Mouse (Mus musculus) heart, postnatal 0 days (tissue): Measurements from ENCODE around the gene Rgs12. TPM values are rescaled to one million over a fixed set of nuclear protein-coding genes. Genes with fewer than 3 reads are reported as not detected.

Experiments used
- ATAC-seq: fragments of 200-750 bp; cut with Nextera tagmentation; 2 replicates; pipeline ENCODE4 v1.8.0; 2017; ENCODE audit warnings: low read depth, moderate number of reproducible peaks, moderate library complexity; ENCODE audit not compliant: insufficient read depth
- DNase-seq: peaks from one replicate; pipeline ENCODE4 v3.0.0-alpha.2; 2016; ENCODE audit warnings: low spot score
- H3K27ac ChIP-seq: fragments of 300-500 bp; sonication (generic); 2 replicates; pipeline ENCODE4 v1.5.1; 2014; ENCODE audit warnings: low read depth, mild to moderate bottlenecking
- H3K27me3 ChIP-seq: fragments of 300-500 bp; sonication (generic); 2 replicates; pipeline ENCODE4 v1.6.1; 2014; ENCODE audit warnings: low read length, mixed read lengths; ENCODE audit not compliant: control insufficient read depth, insufficient read depth
- H3K36me3 ChIP-seq: fragments of 300-500 bp; sonication (generic); replicated peaks from 2 replicates; pipeline ENCODE4 v1.6.1; 2014; ENCODE audit warnings: low read length, mixed read lengths; ENCODE audit not compliant: control insufficient read depth, insufficient read depth
- H3K4me1 ChIP-seq: fragments of 300-500 bp; sonication (generic); 2 replicates; pipeline ENCODE4 v1.6.1; 2014; ENCODE audit warnings: antibody characterized with exemption; ENCODE audit not compliant: control insufficient read depth, insufficient read depth
- H3K4me2 ChIP-seq: fragments of 300-500 bp; sonication (generic); 2 replicates; pipeline ENCODE4 v1.6.1; 2014; ENCODE audit warnings: low read depth, mild to moderate bottlenecking, low read length, moderate library complexity
- H3K4me3 ChIP-seq: fragments of 300-500 bp; sonication (generic); 2 replicates; pipeline ENCODE4 v1.5.1; 2014; ENCODE audit warnings: low read depth, low read length
- H3K9ac ChIP-seq: fragments of 300-500 bp; sonication (generic); replicated peaks from 2 replicates; pipeline ENCODE4 v1.6.1; 2014; ENCODE audit warnings: low read depth, low read length, mixed read lengths
- H3K9me3 ChIP-seq: fragments of 300-500 bp; sonication (generic); replicated peaks from 2 replicates; pipeline ENCODE4 v1.6.1; 2016; ENCODE audit warnings: low read length; ENCODE audit not compliant: control insufficient read depth
- CTCF ChIP-seq: IDR thresholded peaks from 2 replicates; pipeline ENCODE4 v1.5.1; 2016; ENCODE audit warnings: antibody characterized with exemption, control low read depth, low read depth
- EP300 ChIP-seq: IDR thresholded peaks from 2 replicates; pipeline ENCODE4 v1.6.1; 2016; ENCODE audit warnings: antibody characterized with exemption, low read depth
- WGBS: fragments of 180-500 bp; shearing (Covaris S2); extraction: QIAGEN DNeasy Blood & Tissue Kit; methylation state at CpG from one replicate; pipeline ENCODE4 v1.1.7; 2014; 5-methylcytosine and 5-hydroxymethylcytosine counted together
- polyA plus RNA-seq: library from polyadenylated mRNA; unstranded; fragments of >200 nt; fragmentation: Nextera tagmentation; extraction: Ambion mirVana; gene quantifications from 2 replicates; pipeline ENCODE4 v1.2.1, GENCODE M21; 2015
- total RNA-seq: library from RNA; depleted of rRNA; stranded (reverse); fragments of >200 nt; gene quantifications from 2 replicates; pipeline ENCODE4 v1.2.3, GENCODE M21; 2014; ENCODE audit warnings: low replicate concordance

Gene Rgs12
- total and polyA plus RNA-seq, 2 experiments from 2014 or later, result 29.2 to 77.3 TPM

DNA sequence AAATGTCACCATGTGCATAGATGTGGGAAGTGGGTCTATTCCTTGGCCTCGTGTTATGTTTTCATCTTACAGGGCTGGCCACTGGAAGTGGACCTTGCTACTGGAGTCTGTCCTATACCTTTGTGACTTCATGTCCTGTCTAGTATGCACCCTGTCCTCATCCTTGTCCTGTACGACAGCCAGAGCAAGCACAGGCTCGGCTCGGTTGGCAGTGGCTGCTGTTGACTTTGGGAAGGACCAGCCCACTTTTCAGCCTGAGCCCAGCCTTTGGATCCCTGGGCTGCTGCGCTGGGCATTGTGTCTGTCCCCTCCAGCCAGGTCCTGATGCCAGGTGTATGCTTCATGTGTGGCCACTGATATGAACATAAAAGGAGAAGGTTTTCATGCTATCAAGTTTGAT lies 61.4 kb downstream of the Rgs12 start:
- Histone ChIP-seq H3K4me2 (no peak overlapping the region), H3K4me3 (no peak overlapping the region), H3K9ac (no peak overlapping the region), H3K27ac (no peak overlapping the region), H3K9me3 (no peaks in the 10 kb centered on the region), H3K27me3 (no peaks in the 10 kb centered on the region), H3K4me1 (peaks cover 21% of the 10 kb centered on the region), H3K36me3 (0 out of 2 replicates have a peak, but pooled peaks cover 3% of the 10 kb centered on the region)
- no peak for TF ChIP-seq CTCF
- TF ChIP-seq EP300, result no peak
- no peak for ATAC-seq
- 56% methylated on average over 5 of the region's 5 CpGs for WGBS
- DNase-seq, result no peak

DNA sequence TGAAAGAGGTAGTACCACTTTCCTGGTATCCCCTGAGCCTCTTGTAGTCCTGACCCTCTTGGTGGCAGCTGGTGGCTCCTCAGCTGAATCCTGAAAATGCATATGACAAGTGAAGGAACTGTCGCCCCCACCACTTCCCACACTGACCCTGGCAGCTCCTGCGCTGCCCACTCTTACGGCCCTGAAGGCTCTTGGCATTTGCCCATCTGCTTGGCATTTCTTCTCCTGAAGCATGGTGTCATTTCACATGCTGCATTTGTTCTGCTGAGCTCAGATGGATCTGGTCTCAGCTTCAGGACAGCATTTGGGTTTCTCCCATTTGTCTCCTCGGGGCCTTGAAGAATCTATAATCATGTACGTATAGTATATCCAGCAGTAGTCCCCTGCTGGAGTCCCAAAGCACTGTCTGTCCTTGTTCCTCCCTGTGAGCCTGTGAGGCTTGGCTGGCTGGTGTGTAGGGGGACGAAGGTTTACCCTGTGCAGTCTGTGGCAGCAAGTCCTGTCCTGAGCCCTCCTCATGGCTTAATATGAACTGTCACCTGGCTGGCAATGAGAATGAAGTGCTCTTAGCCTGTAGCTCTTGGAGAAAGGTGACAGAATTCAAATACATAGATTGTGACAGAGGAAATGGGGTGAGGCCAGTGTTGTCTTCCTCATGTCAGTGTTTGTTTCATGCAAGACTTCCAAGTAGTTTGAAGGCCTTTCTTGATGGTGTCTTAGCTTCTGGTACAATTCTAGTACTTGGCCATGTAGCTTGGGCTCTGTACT lies 62.1 kb downstream of the Rgs12 start:
- Histone ChIP-seq H3K4me3 (no peak overlapping the region), H3K27me3 (no peaks in the 10 kb centered on the region), H3K4me2 (no peak overlapping the region), H3K36me3 (0 out of 2 replicates have a peak, but pooled peaks cover 3% of the 10 kb centered on the region), H3K4me1 (peaks cover 21% of the 10 kb centered on the region), H3K27ac (no peak overlapping the region), H3K9ac (no peak overlapping the region), H3K9me3 (no peaks in the 10 kb centered on the region)
- ATAC-seq (no peak), DNase-seq (no peak)
- TF ChIP-seq EP300, result no peak
- TF ChIP-seq CTCF, result no peak
- 87% methylated on average over 6 of the region's 6 CpGs for WGBS

DNA sequence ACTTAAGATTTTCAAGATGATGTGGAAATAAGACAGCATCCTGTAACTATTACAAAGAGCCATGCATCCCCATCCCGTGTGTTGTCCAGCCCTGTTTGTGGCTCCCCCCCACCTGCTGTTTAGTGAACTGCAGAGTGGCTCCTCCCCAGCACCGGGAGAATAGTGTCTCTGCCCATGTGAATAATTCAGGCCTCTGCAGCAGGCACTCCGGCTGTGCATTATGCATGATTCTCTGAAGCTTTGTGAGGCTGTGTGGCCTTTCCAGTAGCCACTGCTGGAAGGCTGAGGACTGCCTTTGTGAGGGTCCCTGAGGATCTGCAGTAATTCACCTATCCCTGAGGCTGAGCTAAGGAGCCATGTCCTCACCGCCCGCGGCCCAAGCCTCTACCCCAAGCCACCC lies 64.8 kb downstream of the Rgs12 start:
- ATAC-seq, result no peak
- no peaks in the 10 kb centered on the region for H3K27me3 ChIP-seq
- H3K4me1 ChIP-seq, result peaks cover 11% of the 10 kb centered on the region
- H3K27ac ChIP-seq, result no peak overlapping the region
- no peak overlapping the region for H3K4me3 ChIP-seq
- TF ChIP-seq EP300 (no peak), CTCF (no peak)
- H3K9me3 ChIP-seq, result no peaks in the 10 kb centered on the region
- 80% methylated on average over 6 of the region's 6 CpGs for WGBS
- no peak overlapping the region for H3K4me2 ChIP-seq
- 0 out of 2 replicates have a peak, but pooled peaks cover 3% of the 10 kb centered on the region for H3K36me3 ChIP-seq
- no peak overlapping the region for H3K9ac ChIP-seq
- DNase-seq, result no peak

DNA sequence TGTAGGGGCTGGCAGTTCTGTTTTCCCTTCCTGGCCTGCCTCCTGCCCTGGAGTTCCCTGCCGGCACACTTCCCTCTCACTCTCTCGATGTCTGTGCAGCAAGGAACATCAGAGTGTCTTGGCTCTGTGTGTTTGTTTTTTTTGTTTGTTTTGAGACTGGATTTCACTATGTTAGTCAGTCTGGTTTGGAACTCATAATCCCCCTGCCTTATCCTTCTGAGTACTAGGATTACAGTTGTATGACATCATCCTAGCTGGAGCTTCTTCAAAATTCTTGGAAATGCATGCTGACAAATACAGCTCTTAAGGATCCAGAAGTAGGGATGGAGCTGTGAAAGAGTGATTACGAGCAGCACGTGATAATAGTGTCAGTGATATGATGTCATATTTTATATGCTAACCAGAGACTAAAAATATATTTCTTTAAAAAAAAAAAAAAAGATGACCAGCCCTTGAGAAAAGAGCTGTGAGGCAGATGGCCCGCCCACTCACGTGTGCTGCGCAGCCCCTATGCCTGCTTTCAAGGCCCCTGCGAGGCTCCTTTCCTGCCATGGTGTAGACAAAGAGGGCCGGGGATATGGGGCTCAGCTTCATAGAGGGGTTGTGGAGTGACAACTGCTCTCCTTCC lies 70.5 kb downstream of the Rgs12 start:
- no peaks in the 10 kb centered on the region for H3K27me3 ChIP-seq
- peak; percentile 42 for DNase-seq
- H3K4me3 ChIP-seq, result no peak overlapping the region
- no peaks in the 10 kb centered on the region for H3K9me3 ChIP-seq
- H3K4me2 ChIP-seq, result no peak overlapping the region
- H3K9ac ChIP-seq, result no peak overlapping the region
- TF ChIP-seq CTCF (no peak), EP300 (no peak)
- peak; percentile 33; the same call in 1 of the 2 replicates for ATAC-seq
- peak overlapping the region; percentile 52 for H3K27ac ChIP-seq
- 51% methylated on average over 9 of the region's 9 CpGs for WGBS
- H3K36me3 ChIP-seq, result peaks cover 31% of the 10 kb centered on the region
- peaks cover 6% of the 10 kb centered on the region; the same call in 1 of the 2 replicates for H3K4me1 ChIP-seq

DNA sequence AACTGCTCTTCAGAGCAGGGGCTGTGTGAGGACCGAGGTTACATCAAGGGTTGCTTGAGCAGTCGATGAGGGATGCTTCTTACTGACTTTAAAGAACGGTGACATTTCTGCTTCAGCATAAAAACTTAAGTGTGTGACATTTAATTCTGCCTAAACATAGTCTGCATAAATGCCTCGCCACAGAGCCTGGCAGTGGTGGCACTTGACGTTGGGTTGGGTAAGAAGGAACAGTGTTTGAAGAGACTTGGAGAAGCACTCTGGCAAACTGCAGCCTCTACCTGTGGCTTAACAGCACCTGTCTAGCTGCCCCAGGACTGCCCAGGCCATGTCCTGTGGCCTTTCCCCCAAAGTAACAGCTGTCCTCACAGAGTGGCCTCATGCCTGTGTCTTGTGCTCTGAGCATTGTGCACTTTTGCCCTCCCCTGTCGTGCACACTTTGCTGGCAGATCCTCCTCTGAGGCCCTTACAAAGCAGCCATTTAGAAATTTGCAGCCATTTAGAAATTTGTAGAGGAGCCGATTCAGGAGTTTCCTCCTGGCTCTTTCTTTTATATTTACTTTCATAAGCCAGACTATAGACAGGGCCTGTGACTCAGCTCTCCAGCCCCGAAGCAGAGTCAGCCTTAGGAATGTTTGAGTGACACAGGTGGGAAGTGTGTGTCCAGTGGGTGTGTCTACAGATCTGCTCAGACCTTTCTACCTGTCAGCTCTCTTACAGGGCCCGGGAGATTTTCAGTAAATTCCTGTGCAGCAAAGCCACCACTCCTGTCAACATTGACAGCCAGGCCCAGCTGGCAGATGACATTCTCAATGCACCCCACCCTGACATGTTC lies 71.4 kb downstream of the Rgs12 start:
- Histone ChIP-seq H3K4me3 (no peak overlapping the region), H3K9me3 (no peaks in the 10 kb centered on the region), H3K9ac (no peak overlapping the region), H3K36me3 (peaks cover 38% of the 10 kb centered on the region), H3K27ac (peak overlapping the region; percentile 39; the same call in 1 of the 2 replicates), H3K27me3 (no peaks in the 10 kb centered on the region), H3K4me1 (peaks cover 6% of the 10 kb centered on the region; the same call in 1 of the 2 replicates), H3K4me2 (no peak overlapping the region)
- no peak for ATAC-seq
- TF ChIP-seq EP300, result no peak
- no peak for TF ChIP-seq CTCF
- 70% methylated on average over 9 of the region's 9 CpGs for WGBS
- no peak for DNase-seq
